Mouse (Mus musculus) erythroblast, embryonic 14.5 days (primary cell): ENCODE results near the gene Foxn3.

Experiments
- GATA1 ChIP-seq: IDR thresholded peaks from 2 replicates; pipeline ENCODE4 v1.6.1; 2012; ENCODE audit warnings: low read length, inconsistent platforms, mixed read lengths
- TAL1 ChIP-seq: IDR thresholded peaks from 3 replicates; pipeline ENCODE4 v1.6.1; 2012; ENCODE audit warnings: low read length, inconsistent platforms, mixed read lengths

GRCm38 (mm10) chr12:99199124-99199483, 364.3 kb downstream of the Foxn3 start:
- TF ChIP-seq GATA1 (no peak), TAL1 (no peak)
